Mouse (Mus musculus): ENCODE data around the gene Atxn7l2. TPM values are rescaled to one million over a fixed set of nuclear protein-coding genes. Genes with fewer than 3 reads are reported as not detected.
"Not testable (repeated sequence)": the region's sequence is repeated elsewhere in the genome, so short reads cannot be mapped to it uniquely, and the experiment has no call there.

Gene Atxn7l2
- 1 to 10 TPM; 5.7 to 6.1 TPM for total RNA-seq (2021)
- long read RNA-seq, experiment 1, partial matches to known transcripts, result 4 of 6 reads
- long read RNA-seq, experiment 1, other reads (novel, unspliced or antisense), result 0 of 6 reads
- long read RNA-seq, experiment 2, partial matches to known transcripts, result 5 of 6 reads
- long read RNA-seq, experiment 2, other reads (novel, unspliced or antisense), result 0 of 6 reads

- intact Hi-C loops (cut with DNase I), result no loop called here
- peak in 1 of 2 experiments; percentile 24 for DNase-seq
These were observed at the start of gene Atxn7l2 for GRCm38 (mm10) chr3:108210771-108211139. TSS of gene Atxn7l2 (minus strand) at chr3:108210934.

- no peak for DNase-seq
- intact Hi-C loops (cut with DNase I), result loop anchor here (5.0 kb wide), 1 partner anchor 37 kb away; no protein-coding TSS in a partner anchor
These were observed 48.6 kb upstream of the Atxn7l2 start for GRCm38 (mm10) chr3:108259319-108259718.

GRCm38 (mm10) chr3:108257831-108258500 is 47.2 kb upstream of the Atxn7l2 start:
- intact Hi-C loops (cut with DNase I), result loop anchor here (5.0 kb wide), 1 partner anchor 36 kb away; no protein-coding TSS in a partner anchor
- no peak for DNase-seq

- intact Hi-C loops (cut with DNase I), result loop anchor here (5.0 kb wide), 1 partner anchor 35 kb away; no protein-coding TSS in a partner anchor
- DNase-seq, result peak; percentile 83 to 91
These were observed 46.2 kb upstream of the Atxn7l2 start, which contains the start of gene Psma5 for GRCm38 (mm10) chr3:108256719-108257637. TSS of gene Psma5 (plus strand) at chr3:108256926.

GRCm38 (mm10) chr3:108246857-108247256 is 36.1 kb upstream of the Atxn7l2 start:
- no peak for DNase-seq
- intact Hi-C loops (cut with DNase I), result no loop called here

GRCm38 (mm10) chr3:108241243-108241839 is 30.6 kb upstream of the Atxn7l2 start:
- DNase-seq, result no peak
- intact Hi-C loops (cut with DNase I), result no loop called here

- intact Hi-C loops (cut with DNase I); DNase-seq: not testable (repeated sequence)
These were observed 26.9 kb upstream of the Atxn7l2 start for GRCm38 (mm10) chr3:108237474-108238102.

GRCm38 (mm10) chr3:108231646-108232045 is 20.9 kb upstream of the Atxn7l2 start:
- no peak for DNase-seq
- intact Hi-C loops (cut with DNase I), result no loop called here

- intact Hi-C loops (cut with DNase I), result no loop called here
- DNase-seq, result no peak
These were observed 16.8 kb upstream of the Atxn7l2 start for GRCm38 (mm10) chr3:108227521-108227920.

- DNase-seq, result peak; percentile 61 to 68
- intact Hi-C loops (cut with DNase I), result no loop called here
These were observed 16.0 kb upstream of the Atxn7l2 start, which contains the start of gene Sypl2 for GRCm38 (mm10) chr3:108226558-108227350. TSS of gene Sypl2 (minus strand) at chr3:108226648.

- intact Hi-C loops (cut with DNase I), result no loop called here
- DNase-seq, result peak; percentile 55 to 64
These were observed 15.2 kb upstream of the Atxn7l2 start for GRCm38 (mm10) chr3:108225711-108226557.

GRCm38 (mm10) chr3:108220661-108221060 is 9.9 kb upstream of the Atxn7l2 start:
- intact Hi-C loops (cut with DNase I), result loop anchor here (5.0 kb wide), 1 partner anchor 37 kb away; the partner anchor contains the start of gene Psma5
- DNase-seq, result peak in 1 of 2 experiments; percentile 41

GRCm38 (mm10) chr3:108214734-108215133 is 4.0 kb upstream of the Atxn7l2 start:
- DNase-seq, result no peak
- intact Hi-C loops (cut with DNase I), result no loop called here

GRCm38 (mm10) chr3:108212406-108212805 is 1.7 kb upstream of the Atxn7l2 start:
- peak; percentile 66 to 71 for DNase-seq
- intact Hi-C loops (cut with DNase I), result no loop called here

GRCm38 (mm10) chr3:108211845-108212244 is 1.1 kb upstream of the Atxn7l2 start:
- intact Hi-C loops (cut with DNase I), result no loop called here
- no peak for DNase-seq

GRCm38 (mm10) chr3:108209946-108210770 is 576 bp downstream of the Atxn7l2 start:
- DNase-seq, result peak; percentile 89 to 93
- intact Hi-C loops (cut with DNase I), result no loop called here

GRCm38 (mm10) chr3:108209536-108209935 is 1.2 kb downstream of the Atxn7l2 start:
- DNase-seq, result peak in 1 of 2 experiments; percentile 14
- intact Hi-C loops (cut with DNase I), result no loop called here
